Mouse (Mus musculus) ES-Bruce4 (cell line): ENCODE data around the gene Gm49318.
A peak's percentile ranks its signal among the peaks of the same experiment; 100 is the strongest.

Experiments used
- CTCF ChIP-seq: IDR thresholded peaks from one replicate; pipeline ENCODE4 v1.8.1; 2011; ENCODE audit warnings: low read depth, low read length
- POLR2A ChIP-seq: IDR thresholded peaks from one replicate; pipeline ENCODE4 v1.8.1; 2011; ENCODE audit warnings: low read length; ENCODE audit not compliant: insufficient read depth

DNA sequence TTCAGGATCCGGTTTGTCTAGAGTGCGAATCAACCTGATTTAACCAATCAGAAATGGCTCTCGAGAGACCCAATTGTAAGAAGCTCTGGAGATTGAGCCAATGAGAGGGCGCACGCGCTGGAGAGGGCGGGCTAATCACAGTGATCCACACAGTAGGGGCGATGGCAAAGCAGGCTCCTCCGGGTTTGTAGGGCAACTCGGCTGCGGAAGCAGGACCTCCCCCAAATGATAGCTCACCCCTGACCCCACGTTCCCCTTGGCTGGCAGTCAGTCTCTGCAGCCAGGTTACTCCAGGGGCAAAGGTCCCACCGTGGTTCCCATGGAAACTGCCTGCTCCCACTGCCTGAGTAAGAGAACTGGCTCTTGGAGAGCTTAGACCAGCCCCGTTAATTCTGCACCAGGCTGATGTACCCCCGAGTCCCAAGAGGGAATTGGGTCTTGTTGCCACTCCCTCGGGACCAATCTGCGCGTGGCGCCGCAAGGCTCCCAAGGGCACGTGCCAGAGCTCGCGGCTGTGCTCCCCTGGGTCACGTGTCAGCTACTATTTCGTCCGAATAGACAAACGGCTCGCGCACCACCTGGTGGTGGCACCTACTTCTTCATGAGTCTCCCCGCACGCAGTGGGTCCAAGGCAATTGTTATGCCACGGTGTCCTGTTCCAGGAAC lies 16.5 kb downstream of the Gm49318 start:
- TF ChIP-seq POLR2A: no peak
- TF ChIP-seq CTCF: peak; percentile 79
